Mouse (Mus musculus) kidney, adult 2 months (tissue): ENCODE data around the gene Ehmt2. TPM values are rescaled to one million over a fixed set of nuclear protein-coding genes. Genes with fewer than 3 reads are reported as not detected.
"Not testable (repeated sequence)": the region's sequence is repeated elsewhere in the genome, so short reads cannot be mapped to it uniquely, and the experiment has no call there.

Experiments
- DNase-seq: peaks from one replicate; pipeline ENCODE4 v3.0.0; 2021
- H3K27ac ChIP-seq: fragments of 200-500 bp; 2 replicates; pipeline ENCODE4 v1.5.1; 2012; ENCODE audit warnings: low read depth, low read length, control low read depth, inconsistent platforms; ENCODE audit not compliant: insufficient read depth
- H3K27me3 ChIP-seq: fragments of 200-500 bp; replicated peaks from 2 replicates; pipeline ENCODE4 v1.6.1; 2012; ENCODE audit warnings: mild to moderate bottlenecking, moderate library complexity, low read length, inconsistent platforms; ENCODE audit not compliant: control insufficient read depth, insufficient read depth
- H3K36me3 ChIP-seq: fragments of 200-500 bp; 2 replicates; pipeline ENCODE4 v1.6.1; 2012; ENCODE audit warnings: mild to moderate bottlenecking, moderate library complexity, low read length, inconsistent platforms; ENCODE audit not compliant: control insufficient read depth, insufficient read depth
- H3K4me1 ChIP-seq: fragments of 200-500 bp; 2 replicates; pipeline ENCODE4 v1.6.1; 2011; ENCODE audit warnings: low read length; ENCODE audit not compliant: control insufficient read depth, insufficient read depth
- H3K4me3 ChIP-seq: fragments of 200-500 bp; 2 replicates; pipeline ENCODE4 v1.5.1; 2011; ENCODE audit warnings: mild to moderate bottlenecking, low read depth, low read length, control low read depth; ENCODE audit not compliant: insufficient read depth
- CTCF ChIP-seq: fragments of 200-500 bp; conservative IDR thresholded peaks from 2 replicates; pipeline ENCODE4 v1.5.1; 2011; ENCODE audit warnings: low read depth, mild to moderate bottlenecking, control low read depth, low read length, moderate library complexity, mixed read lengths; ENCODE audit not compliant: insufficient read depth, insufficient read length
- POLR2A ChIP-seq: fragments of 200-500 bp; IDR thresholded peaks from one replicate; pipeline ENCODE4 v1.6.1; 2011; ENCODE audit warnings: low read depth, low read length, control low read depth
- WGBS: fragments of 180-500 bp; shearing (Covaris S2); methylation state at CpG from one replicate; pipeline ENCODE4 v1.1.7; 2018; 5-methylcytosine and 5-hydroxymethylcytosine counted together
- polyA plus RNA-seq: library from polyadenylated mRNA; depleted of rRNA; stranded (reverse); fragments of >200 nt; gene quantifications from 2 replicates; pipeline ENCODE4 v1.2.3, GENCODE M21; 2012

The Ehmt2 gene
- polyA plus RNA-seq, 1 experiment: 134 TPM

GRCm38 (mm10) chr17:34953258-34953657, 55.0 kb downstream of the Ehmt2 start:
- no peak overlapping the region for H3K4me3 ChIP-seq
- 93% methylated on average over 3 of the region's 3 CpGs for WGBS
- no peak for DNase-seq
- peaks cover 9% of the 10 kb centered on the region; the same call in 1 of the 2 replicates for H3K4me1 ChIP-seq
- H3K27me3 ChIP-seq: no peaks in the 10 kb centered on the region
- no peak for TF ChIP-seq CTCF
- TF ChIP-seq POLR2A: no peak
- no peaks in the 10 kb centered on the region for H3K36me3 ChIP-seq
- H3K27ac ChIP-seq: no peak overlapping the region; the same call in 1 of the 2 replicates

- DNase-seq: peak; percentile 80
- no peaks in the 10 kb centered on the region for H3K36me3 ChIP-seq
- no peak for TF ChIP-seq POLR2A
- TF ChIP-seq CTCF: no peak
- 39% methylated on average over 4 of the region's 4 CpGs for WGBS
- H3K27me3 ChIP-seq: no peaks in the 10 kb centered on the region
- H3K4me3 ChIP-seq: no peak overlapping the region
- peaks cover 9% of the 10 kb centered on the region; the same call in 1 of the 2 replicates for H3K4me1 ChIP-seq
- no peak overlapping the region for H3K27ac ChIP-seq
Observed at GRCm38 (mm10) chr17:34953904-34954303, 55.6 kb downstream of the Ehmt2 start.

DNA sequence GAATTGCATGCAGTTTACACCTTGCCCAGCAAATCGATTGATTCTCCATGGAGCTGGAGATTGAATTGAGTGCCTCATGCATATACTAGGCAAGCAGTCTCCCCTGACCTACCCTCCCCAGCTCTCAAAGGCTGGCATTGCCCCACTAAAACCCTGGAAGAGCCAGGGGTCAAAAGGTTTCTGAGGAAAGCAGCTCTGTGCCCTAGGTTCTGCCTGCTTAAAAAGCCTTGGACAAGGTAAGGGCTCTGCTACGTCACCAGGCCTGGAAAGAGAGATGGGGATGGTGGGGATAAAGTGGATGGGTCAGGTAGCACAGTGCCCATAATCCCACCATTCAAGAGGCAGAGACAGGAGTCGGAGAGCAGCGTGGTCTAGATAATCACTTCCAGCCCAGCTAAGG, 56.6 kb downstream of the Ehmt2 start:
- no peak for DNase-seq
- H3K36me3 ChIP-seq: no peaks in the 10 kb centered on the region
- 87% methylated on average over 4 of the region's 4 CpGs for WGBS
- no peak overlapping the region for H3K4me3 ChIP-seq
- H3K4me1 ChIP-seq: peaks cover 9% of the 10 kb centered on the region; the same call in 1 of the 2 replicates
- TF ChIP-seq POLR2A: no peak
- TF ChIP-seq CTCF: no peak
- H3K27me3 ChIP-seq: no peaks in the 10 kb centered on the region
- H3K27ac ChIP-seq: no peak overlapping the region

DNA sequence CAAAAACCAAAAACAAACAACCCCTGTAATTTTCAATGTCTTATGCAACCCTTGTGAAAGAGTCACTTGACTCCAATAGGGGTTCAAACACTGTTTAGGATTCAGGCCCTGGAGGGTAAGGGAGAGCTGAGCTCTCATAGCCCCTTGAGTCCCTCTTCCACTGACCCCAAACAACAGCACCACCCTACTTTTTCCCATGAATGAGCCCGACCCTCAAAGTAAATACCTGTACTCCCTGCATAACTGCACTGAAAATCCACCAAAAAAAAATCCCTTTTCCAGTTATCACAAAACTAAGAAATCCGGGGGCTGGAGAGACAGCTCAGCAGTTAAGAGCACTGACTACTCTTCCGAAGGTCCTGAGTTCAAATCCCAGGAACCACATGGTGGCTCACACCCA, 57.6 kb downstream of the Ehmt2 start:
- Histone ChIP-seq H3K36me3 (no peaks in the 10 kb centered on the region), H3K4me1 (peaks cover 8% of the 10 kb centered on the region; the same call in 1 of the 2 replicates), H3K4me3 (no peak overlapping the region), H3K27ac (no peak overlapping the region), H3K27me3 (no peaks in the 10 kb centered on the region)
- TF ChIP-seq CTCF: no peak
- no peak for TF ChIP-seq POLR2A
- 82% methylated on average over 3 of the region's 3 CpGs for WGBS
- no peak for DNase-seq

- peaks cover 8% of the 10 kb centered on the region; the same call in 1 of the 2 replicates for H3K4me1 ChIP-seq
- no peak overlapping the region for H3K27ac ChIP-seq
- H3K4me3 ChIP-seq: no peak overlapping the region
- no peak for DNase-seq
- TF ChIP-seq CTCF (no peak), POLR2A (no peak)
- H3K36me3 ChIP-seq: no peaks in the 10 kb centered on the region
- no peaks in the 10 kb centered on the region for H3K27me3 ChIP-seq
- WGBS: 34% methylated on average over 1 of the region's 1 CpGs
Observed at GRCm38 (mm10) chr17:34956340-34956739, 58.1 kb downstream of the Ehmt2 start.

DNA sequence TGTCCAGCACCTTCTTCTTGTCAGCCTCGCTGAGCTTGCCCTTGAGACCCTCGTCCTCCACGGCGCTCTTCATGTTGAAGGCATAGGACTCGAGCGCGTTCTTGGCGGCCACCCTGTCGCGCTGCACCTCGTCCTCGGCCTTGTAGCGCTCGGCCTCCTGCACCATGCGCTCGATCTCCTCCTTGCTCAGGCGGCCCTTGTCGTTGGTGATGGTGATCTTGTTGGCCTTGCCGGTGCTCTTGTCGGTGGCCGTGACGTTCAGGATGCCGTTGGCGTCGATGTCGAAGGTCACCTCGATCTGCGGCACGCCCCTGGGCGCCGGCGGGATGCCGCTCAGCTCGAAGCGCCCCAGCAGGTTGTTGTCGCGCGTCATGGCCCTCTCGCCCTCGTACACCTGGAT, 59.0 kb downstream of the Ehmt2 start:
- H3K4me3 ChIP-seq: peak overlapping the region; percentile 44; the same call in 1 of the 2 replicates
- not testable (repeated sequence) for H3K27ac ChIP-seq, H3K4me1 ChIP-seq, DNase-seq, H3K36me3 ChIP-seq, H3K27me3 ChIP-seq
- 22% methylated on average over 39 of the region's 40 CpGs for WGBS

GRCm38 (mm10) chr17:34957966-34958365, 59.7 kb downstream of the Ehmt2 start:
- 37% methylated on average over 32 of the region's 40 CpGs for WGBS
- H3K4me1 ChIP-seq, DNase-seq, H3K36me3 ChIP-seq, H3K27ac ChIP-seq, H3K27me3 ChIP-seq, H3K4me3 ChIP-seq: not testable (repeated sequence)

- H3K36me3 ChIP-seq, DNase-seq, H3K27me3 ChIP-seq, H3K27ac ChIP-seq, H3K4me1 ChIP-seq: not testable (repeated sequence)
- WGBS: under 1% methylated on average over 27 of the region's 47 CpGs
- H3K4me3 ChIP-seq: peak overlapping the region; percentile 50
Observed at GRCm38 (mm10) chr17:34958734-34959129, 60.5 kb downstream of the Ehmt2 start.
